In the genomic region with DNA sequence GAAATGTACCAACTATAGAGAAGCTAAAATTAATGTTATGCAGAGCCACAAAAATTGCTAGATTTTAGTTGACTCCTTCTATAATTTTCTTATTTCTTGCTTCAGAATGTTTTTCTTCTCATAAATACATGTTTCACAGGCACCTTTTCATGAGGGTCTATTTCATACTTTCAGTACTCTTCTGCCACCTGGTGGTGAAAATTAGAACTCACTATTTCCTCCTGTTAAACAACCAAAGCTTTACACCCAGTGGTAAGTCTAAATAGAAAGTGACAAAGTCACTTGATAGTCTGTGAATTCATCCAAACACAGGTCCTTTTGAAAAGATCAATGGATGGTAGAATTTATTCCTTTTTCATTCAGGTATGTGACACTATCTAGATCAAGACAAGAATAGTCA, we compare ENCODE assay signal across 8 mouse cellular contexts. TPM values are rescaled to one million over a fixed set of nuclear protein-coding genes. Genes with fewer than 3 reads are reported as not detected.
DNase-seq lines count a peak whose midpoint lies in the region; ATAC-seq and TF ChIP-seq lines count a peak whose summit lies in the region.
"Had no signal": no experiment of that assay in that cellular context is flagged by ENCODE, and none has a peak within 500 bp of the region (broad histone marks: within the 10 kb centered on the region; RNA-seq: fewer than 3 reads in every experiment).

No protein-coding gene starts in this region.

- peak; percentile 75 for ATAC-seq in forebrain, embryonic 14.5 days
- ATAC-seq in limb, embryonic 14.5 days (ENCODE audit: low FRiP score, low read depth) = no peak

- H3K9ac ChIP-seq in forebrain, embryonic 14.5 days (ENCODE audit: low read length) = no peak overlapping the region
- H3K9ac ChIP-seq in limb, embryonic 14.5 days (ENCODE audit: low read depth, low read length, severe bottlenecking) = no peak overlapping the region

- TF ChIP-seq POLR2A in limb, embryonic 14.5 days (IDR thresholded peaks at IDR 0.05; ENCODE audit: borderline replicate concordance, extremely low read depth, insufficient read depth, insufficient read length) = no peak

- no peak overlapping the region for H3K4me3 ChIP-seq in forebrain, embryonic 14.5 days (ENCODE audit: low read depth, low read length)
- no peak overlapping the region for H3K4me3 ChIP-seq in limb, embryonic 14.5 days (replicated peaks; ENCODE audit: low read length)
- H3K4me3 ChIP-seq: erythroblast, embryonic 14.5 days had no signal

- no peak overlapping the region for H3K27ac ChIP-seq in forebrain, embryonic 14.5 days (ENCODE audit: low read depth, low read length)
- H3K27ac ChIP-seq in limb, embryonic 14.5 days (replicated peaks; ENCODE audit: low read depth, low read length) = no peak overlapping the region

- H3K27me3 ChIP-seq in forebrain, embryonic 14.5 days (replicated peaks; ENCODE audit: control insufficient read depth, insufficient read depth, low read length) = no peaks in the 10 kb centered on the region
- no peaks in the 10 kb centered on the region for H3K27me3 ChIP-seq in limb, embryonic 14.5 days (ENCODE audit: control insufficient read depth, insufficient read depth, low read length)

- no peaks in the 10 kb centered on the region for H3K4me1 ChIP-seq in forebrain, embryonic 14.5 days (ENCODE audit: control insufficient read depth, insufficient read depth, low read length)
- no peaks in the 10 kb centered on the region for H3K4me1 ChIP-seq in limb, embryonic 14.5 days (ENCODE audit: control insufficient read depth, insufficient read depth, low read length)

- H3K36me3 ChIP-seq in forebrain, embryonic 14.5 days (ENCODE audit: control insufficient read depth, insufficient read depth, low read length) = no peaks in the 10 kb centered on the region
- no peaks in the 10 kb centered on the region for H3K36me3 ChIP-seq in limb, embryonic 14.5 days (ENCODE audit: control insufficient read depth, insufficient read depth, low read length)

- H3K4me2 ChIP-seq in forebrain, embryonic 14.5 days (ENCODE audit: low read length) = no peak overlapping the region
- no peak overlapping the region for H3K4me2 ChIP-seq in limb, embryonic 14.5 days (replicated peaks; ENCODE audit: low read depth, low read length, severe bottlenecking)

- peak; percentile 75 for DNase-seq in kidney, adult 9 months
- no peak for DNase-seq in kidney, postnatal 4 days
- DNase-seq in CD8-positive naive resting alpha-beta T cell, adult 2 months (ENCODE audit: low read depth in 2 of 2, low spot score in 2 of 2) = peak; percentile 15 to 44
- peak; percentile 64 for DNase-seq in R1 (ENCODE audit: low read depth, low spot score)
- DNase-seq in forebrain, embryonic 14.5 days (ENCODE audit: low spot score) = peak; percentile 92
- peak; percentile 80 for DNase-seq in limb, embryonic 14.5 days (ENCODE audit: low spot score)
- DNase-seq in skeletal muscle tissue, adult 2 months (ENCODE audit: low read depth, low spot score) = peak; percentile 7

- no peaks in the 10 kb centered on the region for H3K9me3 ChIP-seq in forebrain, embryonic 14.5 days (replicated peaks; ENCODE audit: control insufficient read depth, low read length)
- H3K9me3 ChIP-seq in limb, embryonic 14.5 days (ENCODE audit: control insufficient read depth, low read length) = no peaks in the 10 kb centered on the region

RNA-seq across cellular contexts. Expression of a gene that starts 43.2 kb away (rescaled TPM):
- 36.3 and 39.2 TPM in 2 replicates for polyA plus RNA-seq in forebrain, embryonic 14.5 days (2014; fragmentation: Nextera tagmentation; extraction: Ambion mirVana)
- 11.5 and 13.9 TPM in 2 replicates for polyA plus RNA-seq in limb, embryonic 14.5 days (2012; rRNA removed)
- polyA plus RNA-seq in limb, embryonic 14.5 days (2014; fragmentation: Nextera tagmentation; extraction: Ambion mirVana) = 28.0 and 29.7 TPM in 2 replicates

RNA-seq across cellular contexts. Expression of a gene that starts 54.2 kb away (rescaled TPM):
- 133 and 158 TPM in 2 replicates for polyA plus RNA-seq in forebrain, embryonic 14.5 days (2014; fragmentation: Nextera tagmentation; extraction: Ambion mirVana)
- 23.8 and 29.6 TPM in 2 replicates for polyA plus RNA-seq in limb, embryonic 14.5 days (2012; rRNA removed)
- 63.8 and 71.9 TPM in 2 replicates for polyA plus RNA-seq in limb, embryonic 14.5 days (2014; fragmentation: Nextera tagmentation; extraction: Ambion mirVana)

Comparison
In these comparisons a context has a peak if more than half of its experiments do, and no peak if none do; other contexts are left out.
1. DNase-seq: peak in kidney, adult 9 months (single experiment), CD8-positive naive resting alpha-beta T cell, adult 2 months (2 of 2), R1 (single experiment), forebrain, embryonic 14.5 days (single experiment), limb, embryonic 14.5 days (single experiment) and skeletal muscle tissue, adult 2 months (single experiment); none in kidney, postnatal 4 days (0 of 2).